11 mouse cellular contexts compared by ENCODE assay signal in the genomic region with DNA sequence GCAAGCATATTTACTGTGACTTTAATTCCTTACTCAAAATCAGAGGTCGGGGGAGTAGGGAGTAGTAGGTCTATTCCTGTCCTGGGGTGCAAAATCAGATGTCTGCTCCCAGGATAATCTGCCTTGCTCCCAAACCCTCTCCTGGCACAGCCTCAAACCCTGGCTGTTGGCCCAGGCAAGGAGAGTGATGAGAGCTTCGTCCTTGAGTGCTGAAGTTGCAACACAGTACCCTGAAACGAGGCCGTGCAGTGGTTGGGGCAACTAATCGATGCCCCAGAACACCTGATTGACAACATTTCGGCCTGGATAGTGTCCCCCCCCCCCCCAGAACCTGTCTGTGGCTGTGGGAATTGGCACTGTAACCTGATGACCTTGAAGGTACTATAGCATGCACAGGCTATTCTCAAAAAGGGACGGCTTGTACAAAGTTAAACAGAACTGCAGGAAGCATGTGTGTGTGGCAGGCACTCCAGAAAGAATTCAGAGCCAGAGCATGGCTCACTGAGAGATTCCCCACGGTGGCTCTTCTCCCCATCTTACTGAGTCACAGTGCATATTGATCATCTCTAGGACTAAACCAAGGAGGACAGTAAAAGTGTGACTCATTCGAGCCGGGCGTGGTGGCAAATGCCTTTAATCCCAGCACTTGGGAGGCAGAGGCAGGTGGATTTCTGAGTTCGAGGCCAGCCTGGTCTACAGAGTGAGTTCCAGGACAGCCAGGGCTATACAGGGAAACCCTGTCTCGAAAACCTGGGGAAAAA. TPM values are rescaled to one million over a fixed set of nuclear protein-coding genes. Genes with fewer than 3 reads are reported as not detected.
DNase-seq lines count a peak whose midpoint lies in the region.
"Had no signal": no experiment of that assay in that cellular context is flagged by ENCODE, and none has a peak within 500 bp of the region (broad histone marks: within the 10 kb centered on the region; RNA-seq: fewer than 3 reads in every experiment).

No protein-coding gene starts in this region.

- WGBS in limb, embryonic 10.5 days, result 87% methylated on average over 13 of the region's 13 CpGs

- no peaks in the 10 kb centered on the region for H3K36me3 ChIP-seq in limb, embryonic 10.5 days
- H3K36me3 ChIP-seq: forebrain, embryonic 15.5 days had no signal

- no peaks in the 10 kb centered on the region for H3K4me1 ChIP-seq in limb, embryonic 10.5 days
- H3K4me1 ChIP-seq: forebrain, embryonic 15.5 days had no signal

- peak; percentile 31 to 49 for DNase-seq in cerebellum, postnatal 10 days
- DNase-seq in cerebellum, adult 18-20 months, result no peak
- DNase-seq in lung, postnatal 14 days, result peak; percentile 20
- no peak for DNase-seq in lung, postnatal 4 days
- DNase-seq in brain, adult 2 months (ENCODE audit: low read depth, low spot score), result peak; percentile 60
- peak; percentile 69 for DNase-seq in heart, postnatal 4 days
- no peak for DNase-seq in limb, embryonic 10.5 days (ENCODE audit: low spot score)
- DNase-seq in embryo, embryonic 10.5 days (ENCODE audit: low spot score), result no peak
- DNase-seq: kidney, adult 11 months had no signal

- H3K27me3 ChIP-seq in limb, embryonic 10.5 days (ENCODE audit: low read depth, poor library complexity, severe bottlenecking), result no peaks in the 10 kb centered on the region
- H3K27me3 ChIP-seq: forebrain, embryonic 15.5 days had no signal

- H3K27ac ChIP-seq in limb, embryonic 10.5 days, result no peak overlapping the region
- H3K27ac ChIP-seq: forebrain, embryonic 15.5 days; macrophage had no signal

- H3K9me3 ChIP-seq in limb, embryonic 10.5 days (replicated peaks), result no peaks in the 10 kb centered on the region
- H3K9me3 ChIP-seq: forebrain, embryonic 15.5 days had no signal

- H3K4me3 ChIP-seq in limb, embryonic 10.5 days, result no peak overlapping the region
- H3K4me3 ChIP-seq: forebrain, embryonic 15.5 days had no signal

RNA-seq across cellular contexts. Expression of a gene that starts 21.4 kb away (rescaled TPM):
- total RNA-seq in heart, postnatal 4 days (2021), result 10 to 100 TPM; 21.9 to 22.4 TPM
- 22.0 and 24.8 TPM in 2 replicates for polyA plus RNA-seq in limb, embryonic 10.5 days (2016; fragmentation: Nextera tagmentation; extraction: Ambion mirVana)

Comparison
In these comparisons a context has a peak if more than half of its experiments do, and no peak if none do; other contexts are left out.
1. DNase-seq: peak in cerebellum, postnatal 10 days (2 of 2), lung, postnatal 14 days (single experiment), brain, adult 2 months (single experiment) and heart, postnatal 4 days (single experiment); none in cerebellum, adult 18-20 months (0 of 2), lung, postnatal 4 days (0 of 2), limb, embryonic 10.5 days (single experiment) and embryo, embryonic 10.5 days (single experiment).